Mouse (Mus musculus): ENCODE data around the gene Pus1. TPM values are rescaled to one million over a fixed set of nuclear protein-coding genes. Genes with fewer than 3 reads are reported as not detected.
"Not testable (repeated sequence)": the region's sequence is repeated elsewhere in the genome, so short reads cannot be mapped to it uniquely, and the experiment has no call there.

Gene Pus1
- polyA plus RNA-seq, 1 experiment = 37.9 TPM

DNA sequence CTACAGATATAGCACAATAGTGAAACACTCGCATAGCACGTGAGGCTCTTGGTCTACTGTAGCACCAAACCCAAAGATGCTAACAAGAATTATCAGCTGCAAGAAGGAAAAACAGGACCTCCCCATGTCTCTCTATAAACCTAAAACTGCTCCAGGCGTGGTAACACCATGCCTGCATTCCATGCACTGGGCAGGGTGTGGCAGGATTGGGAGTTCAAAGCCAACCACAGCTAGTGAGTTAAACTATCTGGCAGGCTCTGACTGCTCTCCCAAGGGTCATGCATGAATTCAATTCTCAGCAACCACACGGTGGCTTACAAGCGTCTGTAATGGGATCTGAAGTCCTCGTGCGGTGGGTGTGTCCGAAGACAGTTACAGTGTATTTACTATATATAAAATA is 2.7 kb upstream of the Pus1 start:
- 50% methylated on average over 8 of the region's 8 CpGs for WGBS
- DNase-seq (ENCODE audit: low read depth, low spot score) = no peak

- no peak for DNase-seq (ENCODE audit: low read depth, low spot score)
- WGBS = 81% methylated on average over 7 of the region's 7 CpGs
Observed at GRCm38 (mm10) chr5:110781529-110782238, 1.2 kb upstream of the Pus1 start.

- no peak for DNase-seq (ENCODE audit: low read depth, low spot score)
- WGBS = 34% methylated on average over 10 of the region's 10 CpGs
Observed at GRCm38 (mm10) chr5:110780761-110781528, 486 bp upstream of the Pus1 start.

GRCm38 (mm10) chr5:110779276-110779997 is 1.0 kb downstream of the Pus1 start:
- WGBS = 10% methylated on average over 15 of the region's 15 CpGs
- no peak for DNase-seq (ENCODE audit: low read depth, low spot score)

DNA sequence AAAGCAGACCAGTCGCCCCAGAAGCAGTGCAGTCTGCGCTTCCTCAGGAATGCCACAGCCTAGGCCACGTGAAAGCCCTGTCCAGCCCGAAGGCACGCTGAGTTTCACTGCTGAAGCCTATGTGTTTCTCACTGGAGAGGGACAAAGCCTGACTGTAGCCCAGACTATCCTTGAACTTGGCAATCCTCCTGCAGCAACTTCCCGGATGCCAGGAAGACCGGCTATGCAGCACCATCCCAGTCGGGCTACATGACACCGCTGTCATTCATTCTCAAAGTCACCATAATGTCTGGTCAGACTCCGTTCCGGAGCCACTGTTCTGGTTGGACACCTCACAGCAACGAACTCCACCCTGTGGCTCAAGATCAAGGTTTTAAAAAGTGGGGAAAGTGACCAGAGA is 2.2 kb downstream of the Pus1 start:
- WGBS = 85% methylated on average over 12 of the region's 12 CpGs

DNA sequence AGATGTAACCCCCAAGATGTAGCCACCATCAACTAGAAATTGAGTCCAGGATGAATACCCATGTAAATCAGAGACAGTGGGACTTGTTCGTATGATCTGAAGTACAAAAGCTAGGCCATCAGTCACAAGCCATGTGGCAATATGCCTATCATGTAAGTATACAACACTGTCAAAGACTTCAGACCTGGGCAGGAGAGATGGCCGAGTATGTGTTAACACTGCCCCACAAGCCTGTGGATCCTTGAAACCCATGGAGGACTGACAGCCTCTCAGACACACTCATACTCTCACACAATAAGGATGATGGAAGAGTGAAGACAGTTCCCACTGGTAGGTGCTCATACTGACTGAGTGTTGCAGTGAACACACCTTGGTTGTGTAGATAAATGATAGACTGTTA is 4.3 kb downstream of the Pus1 start:
- WGBS = 86% methylated on average over 2 of the region's 2 CpGs
- DNase-seq (ENCODE audit: low read depth, low spot score) = no peak

More for the DNA sequence above, 2.2 kb downstream of the Pus1 start:
- DNase-seq (ENCODE audit: low read depth, low spot score) = no peak

DNA sequence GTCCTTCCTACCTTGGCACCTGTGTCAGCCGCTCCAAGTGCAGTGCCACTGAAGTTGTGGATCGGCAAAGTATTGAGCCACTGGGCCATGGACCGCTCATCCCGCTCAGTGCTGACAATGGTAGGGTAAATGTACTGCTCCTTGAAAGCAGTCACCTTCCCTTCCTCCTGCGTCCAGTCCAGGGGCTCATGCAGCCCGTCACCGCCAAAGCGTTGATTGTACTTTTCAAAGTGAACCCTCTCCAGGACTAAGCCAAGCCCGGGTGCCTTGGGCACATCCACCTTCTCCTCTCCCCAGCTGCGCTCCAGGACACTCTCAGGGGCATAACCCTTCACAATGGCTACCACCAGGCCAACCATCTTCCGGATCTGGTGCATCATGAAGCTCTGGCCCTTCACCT is 5.9 kb downstream of the Pus1 start:
- 92% methylated on average over 11 of the region's 11 CpGs for WGBS
- no peak for DNase-seq (ENCODE audit: low read depth, low spot score)

- 94% methylated on average over 9 of the region's 10 CpGs for WGBS
- not testable (repeated sequence) for DNase-seq (ENCODE audit: low read depth, low spot score)
Observed at GRCm38 (mm10) chr5:110772945-110773344, 7.5 kb downstream of the Pus1 start.

- WGBS = under 1% methylated on average over 83 of the region's 83 CpGs
- peak; percentile 93 for DNase-seq (ENCODE audit: low read depth, low spot score)
Observed at GRCm38 (mm10) chr5:110770448-110771158, 9.9 kb downstream of the Pus1 start, which contains the start of gene Ep400. Ep400 (minus strand) TSS chr5:110770717.

GRCm38 (mm10) chr5:110770031-110770445 is 10.4 kb downstream of the Pus1 start:
- WGBS = 1% methylated on average over 58 of the region's 58 CpGs
- no peak for DNase-seq (ENCODE audit: low read depth, low spot score)

- DNase-seq (ENCODE audit: low read depth, low spot score) = no peak
- 33% methylated on average over 4 of the region's 4 CpGs for WGBS
Observed at GRCm38 (mm10) chr5:110769272-110769671, 11.2 kb downstream of the Pus1 start.

DNA sequence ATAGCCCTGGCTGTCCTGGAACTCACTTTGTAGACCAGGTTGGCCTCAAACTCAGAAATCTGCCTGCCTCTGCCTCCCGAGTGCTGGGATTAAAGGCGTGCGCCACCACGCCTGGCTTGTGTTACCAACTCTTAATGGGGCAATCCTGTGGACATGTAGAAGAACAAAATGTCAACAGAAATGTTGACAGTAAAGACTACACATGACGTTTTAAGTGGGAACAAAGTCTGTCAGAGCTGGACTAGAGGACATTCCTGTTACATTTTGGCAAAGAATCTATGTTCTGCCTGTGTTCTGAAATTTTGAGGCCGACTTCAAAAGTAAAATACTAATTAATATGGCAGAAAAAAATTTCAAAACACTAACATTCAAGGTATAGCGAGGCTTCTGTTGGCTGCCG is 16.6 kb downstream of the Pus1 start:
- WGBS = 85% methylated on average over 8 of the region's 8 CpGs
- DNase-seq (ENCODE audit: low read depth, low spot score) = no peak

DNA sequence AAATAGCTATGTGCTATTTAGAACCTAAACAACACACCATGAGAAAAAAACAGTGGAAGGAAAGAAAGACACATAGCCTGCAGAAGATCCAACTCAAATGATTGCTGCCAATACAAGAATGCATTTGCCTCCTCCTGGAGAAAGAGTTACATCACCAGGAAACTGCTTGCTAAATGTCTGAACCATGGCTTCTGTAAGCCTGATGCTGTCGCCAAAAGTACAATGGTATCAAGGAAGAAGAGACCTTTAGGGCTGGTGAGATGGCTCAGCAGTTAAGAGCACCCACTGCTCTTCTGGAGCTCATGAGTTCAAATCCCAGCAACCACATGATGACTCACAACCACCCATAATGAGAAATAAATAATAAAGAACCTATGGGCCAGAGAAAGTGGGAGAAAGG is 35.4 kb downstream of the Pus1 start:
- no peak for DNase-seq (ENCODE audit: low read depth, low spot score)
- 52% methylated on average over 1 of the region's 1 CpGs for WGBS

GRCm38 (mm10) chr5:110739496-110740275 is 40.8 kb downstream of the Pus1 start:
- WGBS = 92% methylated on average over 7 of the region's 7 CpGs
- no peak for DNase-seq (ENCODE audit: low read depth, low spot score)

GRCm38 (mm10) chr5:110735606-110736005 is 44.9 kb downstream of the Pus1 start:
- 78% methylated on average over 1 of the region's 1 CpGs for WGBS
- no peak for DNase-seq (ENCODE audit: low read depth, low spot score)

GRCm38 (mm10) chr5:110733231-110733823 is 47.1 kb downstream of the Pus1 start:
- WGBS = 94% methylated on average over 4 of the region's 4 CpGs
- no peak for DNase-seq (ENCODE audit: low read depth, low spot score)

DNA sequence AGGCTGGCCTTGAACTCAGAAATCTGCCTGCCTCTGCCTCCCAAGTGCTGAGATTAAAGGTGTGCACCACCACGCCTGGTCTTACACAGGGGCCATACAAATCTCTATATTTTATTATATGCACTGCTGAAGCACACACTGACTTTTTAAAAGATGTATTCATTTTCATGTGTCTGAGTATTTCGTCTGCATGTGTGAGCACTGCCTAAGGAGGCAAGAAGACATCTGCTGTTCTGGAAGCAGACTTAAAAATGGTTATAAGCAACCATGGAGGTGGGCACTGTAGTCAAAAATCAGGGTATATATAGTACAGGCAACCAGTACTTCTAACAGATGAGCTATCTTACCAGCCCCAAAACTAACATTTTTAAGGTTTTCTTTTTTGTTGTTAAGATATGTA is 49.2 kb downstream of the Pus1 start:
- WGBS = 94% methylated on average over 2 of the region's 2 CpGs
- DNase-seq (ENCODE audit: low read depth, low spot score) = no peak

DNA sequence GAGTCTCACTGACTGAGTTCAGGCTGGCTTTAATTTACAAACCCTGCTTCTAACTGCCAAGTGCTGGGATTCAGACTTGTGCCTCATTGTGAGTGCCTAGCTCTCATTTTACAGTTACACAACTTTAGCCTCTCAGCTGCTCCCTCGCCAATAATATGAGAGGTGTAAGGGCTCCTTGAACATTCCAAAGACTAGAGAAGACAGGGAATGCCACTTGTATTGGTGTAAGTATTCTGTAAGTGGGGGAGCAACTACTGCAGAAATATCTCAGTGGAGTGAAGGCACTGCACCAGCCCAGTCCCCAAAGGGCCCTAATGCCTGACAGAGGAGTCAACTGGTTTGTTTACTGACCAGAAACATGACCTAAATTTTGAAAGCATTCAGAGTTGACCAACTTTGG is 52.6 kb downstream of the Pus1 start:
- DNase-seq (ENCODE audit: low read depth, low spot score) = no peak
- 88% methylated on average over 1 of the region's 1 CpGs for WGBS

Data from large intestine, adult 2 months (tissue).